Mouse (Mus musculus): Measurements from ENCODE around the gene Rxra.

DNA sequence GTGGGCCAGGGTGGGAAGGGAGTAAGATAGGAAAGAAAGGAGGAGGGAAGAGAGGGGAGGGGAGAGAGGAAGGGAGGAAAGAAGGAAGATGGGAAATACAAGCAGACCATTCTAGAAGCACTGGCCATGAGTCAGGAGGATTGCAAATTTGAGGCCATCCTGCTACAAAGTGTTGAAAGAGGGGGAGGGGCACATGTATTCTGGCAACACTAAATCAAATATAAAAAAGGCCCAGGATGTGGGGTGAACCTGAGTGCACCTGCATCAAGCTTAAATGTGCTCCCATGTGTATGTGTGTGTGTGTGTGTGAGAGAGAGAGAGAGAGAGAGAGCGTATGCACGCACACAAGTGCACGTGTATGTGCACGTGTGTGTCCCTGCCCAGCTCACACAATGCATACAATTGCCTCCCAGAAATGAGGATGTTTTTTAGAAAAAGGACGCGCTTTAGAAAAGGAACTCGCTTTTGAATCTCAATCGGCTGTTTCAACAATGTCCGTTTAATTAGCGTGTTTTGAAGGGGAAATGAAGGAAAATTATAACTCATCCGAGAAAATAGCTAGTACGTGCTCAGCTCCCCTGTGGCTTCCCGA is 41.0 kb upstream of the Rxra start:
- TF ChIP-seq CTCF (IDR thresholded peaks at IDR 0.05; ENCODE audit: extremely low read depth, insufficient read depth, insufficient read length, insufficient replicate concordance) (no peak), POLR2A (IDR thresholded peaks at IDR 0.05; ENCODE audit: low read depth, low read length) (no peak)

Data from spleen, adult 2 months (tissue).